In the genomic region with DNA sequence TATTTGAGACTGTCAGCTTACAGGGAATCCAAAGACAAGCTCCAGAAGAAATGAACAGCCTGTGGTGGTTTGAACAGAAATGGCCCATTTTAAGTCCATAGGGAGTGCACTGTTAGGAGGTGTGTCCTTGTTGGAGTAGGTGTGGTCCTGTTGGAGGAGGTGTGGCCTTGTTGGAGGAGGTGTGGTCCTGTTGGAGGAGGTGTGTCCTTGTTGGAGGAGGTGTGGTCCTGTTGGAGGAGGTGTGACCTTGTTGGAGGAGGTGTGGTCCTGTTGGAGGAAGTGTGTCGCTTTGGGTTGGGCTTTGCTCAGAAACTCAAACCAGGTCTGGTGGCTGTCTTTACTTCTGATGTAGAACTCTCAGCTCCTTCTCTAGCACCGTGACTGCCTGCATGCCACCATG, we compare ENCODE assay signal across 13 mouse cellular contexts. TPM values are rescaled to one million over a fixed set of nuclear protein-coding genes. Genes with fewer than 3 reads are reported as not detected.
A peak's percentile ranks its signal among the peaks of the same experiment; 100 is the strongest.
DNase-seq lines count a peak whose midpoint lies in the region; ATAC-seq and TF ChIP-seq lines count a peak whose summit lies in the region.
"Had no signal": no experiment of that assay in that cellular context is flagged by ENCODE, and none has a peak within 500 bp of the region (broad histone marks: within the 10 kb centered on the region; RNA-seq: fewer than 3 reads in every experiment).

No protein-coding gene starts in this region.

- peak; percentile 76 for DNase-seq in R1 (ENCODE audit: low read depth, low spot score)
- DNase-seq in stomach, postnatal 0 days (ENCODE audit: low spot score) = peak; percentile 50
- DNase-seq in urinary bladder, postnatal 10 days (ENCODE audit: low spot score) = no peak
- no peak for DNase-seq in urinary bladder, postnatal 36 days (ENCODE audit: low spot score in 2 of 2)
- DNase-seq in left cerebral cortex, postnatal 25 days (ENCODE audit: low spot score in 2 of 2) = no peak
- DNase-seq: cerebellum, adult 9-10 months; gastrocnemius, postnatal 36 days; lung, embryonic 14.5 days had no signal

- TF ChIP-seq CTCF in stomach, postnatal 0 days (IDR thresholded peaks at IDR 0.05; ENCODE audit: low read depth) = no peak

- H3K4me2 ChIP-seq in stomach, postnatal 0 days (replicated peaks; ENCODE audit: low read depth) = no peak overlapping the region
- H3K4me2 ChIP-seq: embryonic facial prominence, embryonic 15.5 days; hindbrain, embryonic 15.5 days; lung, embryonic 14.5 days had no signal

- H3K27me3 ChIP-seq in stomach, postnatal 0 days (ENCODE audit: control insufficient read depth, insufficient read depth, low read length) = no peaks in the 10 kb centered on the region
- H3K27me3 ChIP-seq: embryonic facial prominence, embryonic 15.5 days; hindbrain, embryonic 15.5 days had no signal

- H3K27ac ChIP-seq in stomach, postnatal 0 days (replicated peaks) = no peak overlapping the region
- H3K27ac ChIP-seq: embryonic facial prominence, embryonic 15.5 days; hindbrain, embryonic 15.5 days; layer of hippocampus, adult 2 months had no signal

- TF ChIP-seq EP300 in stomach, postnatal 0 days (optimal IDR thresholded peaks at IDR 0.05) = no peak

- no peaks in the 10 kb centered on the region for H3K4me1 ChIP-seq in stomach, postnatal 0 days (replicated peaks; ENCODE audit: control insufficient read depth, insufficient read depth)
- H3K4me1 ChIP-seq: embryonic facial prominence, embryonic 15.5 days had no signal

- no peak overlapping the region for H3K4me3 ChIP-seq in stomach, postnatal 0 days (ENCODE audit: low read depth, low read length)
- H3K4me3 ChIP-seq: embryonic facial prominence, embryonic 15.5 days; hindbrain, embryonic 15.5 days; layer of hippocampus, adult 2 months had no signal

- ATAC-seq in hematopoietic stem cell, adult 5-6 weeks (replicated peaks in 1 of 2; ENCODE audit: insufficient read depth in 1 of 2, low FRiP score in 2 of 2, low TSS enrichment in 1 of 2, low read depth in 1 of 2, poor library complexity in 2 of 2, severe bottlenecking in 2 of 2) = peak; percentile 32 to 64; a peak in 1 of 4 replicates
- peak; percentile 82 for ATAC-seq in megakaryocyte progenitor cell, adult 5-6 weeks (replicated peaks; ENCODE audit: poor library complexity)
- ATAC-seq in stomach, postnatal 0 days (ENCODE audit: low FRiP score, low TSS enrichment) = peak; percentile 89

- no peaks in the 10 kb centered on the region for H3K9me3 ChIP-seq in stomach, postnatal 0 days (ENCODE audit: control insufficient read depth, low read length)
- H3K9me3 ChIP-seq: embryonic facial prominence, embryonic 15.5 days; hindbrain, embryonic 15.5 days had no signal

- intact Hi-C loops in left cerebral cortex, postnatal 25 days (cut with DNase I) = no loop called here

- WGBS in stomach, postnatal 0 days = 16% methylated on average over 2 of the region's 2 CpGs

- no peak overlapping the region for H3K9ac ChIP-seq in stomach, postnatal 0 days (ENCODE audit: low read length)
- H3K9ac ChIP-seq: embryonic facial prominence, embryonic 15.5 days; hindbrain, embryonic 15.5 days; lung, embryonic 14.5 days had no signal

- H3K36me3 ChIP-seq in stomach, postnatal 0 days (ENCODE audit: control insufficient read depth, insufficient read depth, low read length) = no peaks in the 10 kb centered on the region
- H3K36me3 ChIP-seq: embryonic facial prominence, embryonic 15.5 days; hindbrain, embryonic 15.5 days had no signal

RNA-seq across cellular contexts. Expression of a gene that starts 48.6 kb away (rescaled TPM):
- 34.2 and 53.0 TPM in 2 replicates for total RNA-seq in hematopoietic stem cell, adult 5-6 weeks (2017)
- total RNA-seq in megakaryocyte progenitor cell, adult 5-6 weeks (2015) = 12.4 and 14.0 TPM in 2 replicates
- total RNA-seq in megakaryocyte progenitor cell, adult 5-6 weeks (2017) = 18.2 and 35.1 TPM in 2 replicates
- 7.7 and 8.1 TPM in 2 replicates for polyA plus RNA-seq in stomach, postnatal 0 days (2015; fragmentation: Nextera tagmentation; extraction: Ambion mirVana)
- total RNA-seq in left cerebral cortex, postnatal 25 days (2021) = 10 to 100 TPM; 29.8 to 33.1 TPM

Comparison
In these comparisons a context has a peak if more than half of its experiments do, and no peak if none do; other contexts are left out.
1. DNase-seq: peak in R1 (single experiment) and stomach, postnatal 0 days (single experiment); none in urinary bladder, postnatal 10 days (single experiment), urinary bladder, postnatal 36 days (0 of 2) and left cerebral cortex, postnatal 25 days (0 of 2).
2. Peak in every context shown above with its lines, with median percentiles within 50 percentile points of each other: ATAC-seq.